Mouse (Mus musculus) liver, adult 2 months (tissue): ENCODE measurements at regions not wholly inside any gene's neighbourhood (a gene's known extent, or its start where the extent isn't known, plus 50 kb on each side); places are given as distances from the start of the nearest gene placed in this dataset.

ENCODE experiments used
- DNase-seq: peaks from one replicate; pipeline ENCODE4 v3.0.0-alpha.2; 2011; ENCODE audit warnings: low read depth, low spot score; ENCODE audit errors: extremely low read depth
- H3K27ac ChIP-seq: fragments of 200-500 bp; replicated peaks from 2 replicates; pipeline ENCODE4 v1.5.1; 2012; ENCODE audit warnings: low read depth, mild to moderate bottlenecking, control low read depth, inconsistent platforms, low read length; ENCODE audit not compliant: insufficient read depth
- H3K27me3 ChIP-seq: fragments of 200-500 bp; 2 replicates; pipeline ENCODE4 v1.6.1; 2012; ENCODE audit warnings: mild to moderate bottlenecking, moderate library complexity, low read length, inconsistent platforms; ENCODE audit not compliant: control insufficient read depth, insufficient read depth
- H3K36me3 ChIP-seq: fragments of 200-500 bp; 2 replicates; pipeline ENCODE4 v1.6.1; 2012; ENCODE audit warnings: low read length, inconsistent platforms; ENCODE audit not compliant: control insufficient read depth, insufficient read depth
- H3K4me1 ChIP-seq: fragments of 200-500 bp; 2 replicates; pipeline ENCODE4 v1.6.1; 2011; ENCODE audit warnings: low read length; ENCODE audit not compliant: control insufficient read depth, insufficient read depth
- H3K4me3 ChIP-seq: fragments of 200-500 bp; 2 replicates; pipeline ENCODE4 v1.5.1; 2011; ENCODE audit warnings: low read depth, mild to moderate bottlenecking, control low read depth, low read length, moderate library complexity; ENCODE audit not compliant: insufficient read depth
- H3K79me2 ChIP-seq: fragments of 200-500 bp; 2 replicates; pipeline ENCODE4 v1.6.1; 2012; ENCODE audit warnings: inconsistent platforms, mild to moderate bottlenecking, low read length, moderate library complexity; ENCODE audit not compliant: control insufficient read depth, insufficient read depth
- H3K9ac ChIP-seq: fragments of 200-500 bp; 2 replicates; pipeline ENCODE4 v1.6.1; 2012; ENCODE audit warnings: low read depth, mild to moderate bottlenecking, control low read depth, inconsistent platforms, low read length
- CTCF ChIP-seq: fragments of 200-500 bp; IDR thresholded peaks from 2 replicates; pipeline ENCODE4 v1.5.1; 2011; ENCODE audit warnings: low read depth, low read length, control low read depth
- POLR2A ChIP-seq: fragments of 200-500 bp; IDR thresholded peaks from 2 replicates; pipeline ENCODE4 v1.6.1; 2011; ENCODE audit warnings: low read length, control low read depth; ENCODE audit not compliant: insufficient read depth; ENCODE audit errors: extremely low read depth
- WGBS: fragments of 180-500 bp; shearing (Covaris S2); methylation state at CpG from one replicate; pipeline ENCODE4 v1.1.7; 2018; 5-methylcytosine and 5-hydroxymethylcytosine counted together

DNA sequence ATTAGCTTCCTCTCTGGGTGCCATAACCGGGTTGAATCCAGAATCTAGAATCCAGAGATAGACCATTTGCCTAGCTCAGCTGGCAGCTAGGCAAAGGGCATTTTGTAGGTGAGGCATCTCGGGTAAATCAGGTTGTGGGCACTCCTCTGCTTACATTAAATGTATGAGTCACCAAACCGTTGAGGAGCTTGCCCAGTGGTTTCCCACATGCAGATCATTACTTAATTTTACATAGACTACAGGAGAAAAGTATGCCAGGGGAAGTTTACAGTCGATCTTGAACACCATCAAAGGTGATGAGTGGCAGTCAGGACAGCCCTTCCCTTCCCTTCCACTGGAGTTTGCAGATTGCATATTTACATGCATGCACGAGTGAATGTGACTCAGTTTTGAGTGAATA lies 128.5 kb upstream of the Peli2 start:
- H3K79me2 ChIP-seq = no peaks in the 10 kb centered on the region
- no peaks in the 10 kb centered on the region for H3K36me3 ChIP-seq
- WGBS = 69% methylated on average over 5 of the region's 5 CpGs
- H3K27me3 ChIP-seq = no peaks in the 10 kb centered on the region
- no peak overlapping the region for H3K4me3 ChIP-seq
- no peak overlapping the region for H3K9ac ChIP-seq
- DNase-seq = no peak
- TF ChIP-seq CTCF (no peak), POLR2A (no peak)
- no peaks in the 10 kb centered on the region; the same call in 1 of the 2 replicates for H3K4me1 ChIP-seq
- H3K27ac ChIP-seq = no peak overlapping the region

DNA sequence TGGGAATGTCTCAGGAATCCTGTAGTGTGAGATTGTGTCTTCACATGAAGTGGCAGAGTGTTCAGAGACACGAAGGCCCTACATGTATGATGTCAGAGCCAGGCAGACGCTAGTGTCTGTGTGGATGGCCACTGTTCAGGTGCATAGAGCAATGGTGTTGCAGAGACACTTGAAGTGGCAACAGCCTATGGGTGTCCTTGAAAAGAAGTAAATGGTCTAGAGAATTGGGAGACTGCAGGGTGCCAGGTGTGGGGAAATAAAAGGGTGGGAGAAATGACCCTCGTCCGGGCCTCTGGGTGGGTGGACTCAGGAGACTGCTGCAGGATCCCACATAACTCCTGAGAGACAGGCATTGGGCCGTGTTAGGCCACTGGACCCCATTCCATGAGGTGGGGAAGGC lies 127.8 kb upstream of the Peli2 start:
- Histone ChIP-seq H3K36me3 (no peaks in the 10 kb centered on the region), H3K27me3 (no peaks in the 10 kb centered on the region), H3K27ac (no peak overlapping the region), H3K4me3 (no peak overlapping the region), H3K79me2 (no peaks in the 10 kb centered on the region), H3K4me1 (no peaks in the 10 kb centered on the region), H3K9ac (no peak overlapping the region)
- TF ChIP-seq CTCF (no peak), POLR2A (no peak)
- DNase-seq = no peak
- WGBS = 91% methylated on average over 5 of the region's 5 CpGs

DNA sequence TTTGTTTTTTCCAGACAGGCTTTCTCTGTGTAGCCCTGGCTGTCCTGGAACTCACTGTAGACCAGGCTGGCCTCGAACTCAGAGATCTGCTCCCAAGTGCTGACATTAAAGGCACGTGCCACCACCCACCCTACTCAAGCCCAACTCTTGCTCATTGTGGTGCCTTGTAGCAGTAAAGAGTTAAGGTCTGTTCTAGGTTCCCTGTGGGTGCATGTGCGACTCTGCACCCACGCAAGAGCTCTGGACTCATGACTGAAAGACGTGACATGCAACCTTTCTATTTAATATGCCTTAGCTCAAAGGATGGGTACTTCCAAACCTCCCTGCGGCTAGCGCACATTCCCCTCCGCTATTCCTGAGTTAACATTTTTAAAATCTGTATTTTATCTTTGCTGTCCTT lies 121.7 kb upstream of the Peli2 start:
- 91% methylated on average over 8 of the region's 8 CpGs for WGBS
- no peak overlapping the region for H3K27ac ChIP-seq
- H3K9ac ChIP-seq = no peak overlapping the region
- no peak for DNase-seq
- H3K4me1 ChIP-seq = no peaks in the 10 kb centered on the region
- H3K27me3 ChIP-seq = no peaks in the 10 kb centered on the region
- no peaks in the 10 kb centered on the region for H3K36me3 ChIP-seq
- TF ChIP-seq POLR2A (no peak), CTCF (no peak)
- no peaks in the 10 kb centered on the region for H3K79me2 ChIP-seq
- no peak overlapping the region for H3K4me3 ChIP-seq

DNA sequence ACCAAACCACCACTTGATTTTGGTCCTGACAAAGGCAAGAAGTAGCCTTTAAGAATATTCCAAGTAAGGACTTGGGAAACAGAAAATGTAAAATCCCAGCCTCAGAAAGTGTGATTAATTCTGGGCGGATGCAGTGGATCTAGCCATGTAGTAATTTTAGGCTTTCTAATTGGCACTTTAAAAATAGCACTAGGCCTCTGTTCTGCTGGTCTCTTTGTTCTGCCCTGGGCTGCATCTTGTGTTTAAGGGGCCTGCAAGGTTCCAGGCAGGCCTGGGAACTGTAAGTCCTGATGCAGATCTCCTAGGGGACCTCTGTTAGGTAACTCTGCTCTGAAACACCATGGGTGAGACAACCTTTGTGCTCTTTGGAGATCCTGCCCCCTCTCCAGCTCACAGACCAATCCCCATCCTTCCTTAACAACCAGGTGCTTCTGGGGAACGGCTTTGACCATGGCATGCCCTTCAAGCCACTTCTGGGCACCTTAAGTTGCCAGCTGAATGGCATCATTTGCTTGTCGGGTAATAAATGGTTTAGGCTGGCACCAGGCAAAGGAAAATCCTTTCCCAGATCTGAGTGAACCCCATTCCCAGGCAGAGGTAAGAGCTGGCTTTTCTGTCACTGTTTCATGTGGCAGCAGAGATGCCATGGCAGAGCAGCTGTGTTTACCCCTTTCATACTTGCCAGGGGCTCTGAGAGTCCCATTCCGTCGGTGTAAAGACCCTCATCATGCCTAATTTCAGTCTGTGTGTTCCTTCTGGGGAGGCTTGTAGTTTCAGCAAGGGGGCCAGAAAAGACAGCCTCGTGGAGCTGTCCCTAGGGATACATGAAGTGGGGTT lies 115.3 kb upstream of the Peli2 start:
- H3K27me3 ChIP-seq = no peaks in the 10 kb centered on the region
- H3K4me3 ChIP-seq = no peak overlapping the region
- no peaks in the 10 kb centered on the region for H3K4me1 ChIP-seq
- H3K9ac ChIP-seq = no peak overlapping the region
- H3K36me3 ChIP-seq = no peaks in the 10 kb centered on the region
- WGBS = 79% methylated on average over 6 of the region's 6 CpGs
- H3K27ac ChIP-seq = no peak overlapping the region
- TF ChIP-seq CTCF (no peak), POLR2A (no peak)
- no peak for DNase-seq
- H3K79me2 ChIP-seq = no peaks in the 10 kb centered on the region

DNA sequence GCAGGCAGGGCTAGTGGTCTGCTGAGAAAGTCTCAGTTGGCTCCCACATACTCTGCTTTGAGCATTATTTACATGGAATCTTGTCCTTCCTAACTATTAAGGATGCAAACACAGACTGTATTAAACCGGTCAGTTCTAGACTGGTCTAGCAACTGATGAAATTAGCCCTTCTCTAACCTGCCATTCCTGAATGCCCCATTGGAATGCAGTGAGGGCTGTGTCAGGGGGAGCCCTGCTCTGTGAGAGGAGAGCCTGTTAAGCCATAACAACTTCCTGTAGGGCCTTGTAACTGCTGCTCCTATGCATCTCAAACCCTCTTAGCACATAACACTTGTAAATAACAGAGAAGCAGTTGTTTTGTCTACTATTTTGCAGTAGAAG lies 114.7 kb upstream of the Peli2 start:
- 93% methylated on average over 1 of the region's 1 CpGs for WGBS
- Histone ChIP-seq H3K27ac (no peak overlapping the region), H3K4me1 (no peaks in the 10 kb centered on the region)

More for the DNA sequence above, 114.7 kb upstream of the Peli2 start:
- Histone ChIP-seq H3K4me3 (no peak overlapping the region), H3K27me3 (no peaks in the 10 kb centered on the region), H3K36me3 (no peaks in the 10 kb centered on the region), H3K79me2 (no peaks in the 10 kb centered on the region), H3K9ac (no peak overlapping the region)
- no peak for DNase-seq
- TF ChIP-seq POLR2A = no peak
- TF ChIP-seq CTCF = no peak
